Mouse (Mus musculus) stomach, postnatal 0 days (tissue): ENCODE results near the gene Chrm3.

Experiments
- CTCF ChIP-seq: IDR thresholded peaks from 2 replicates; pipeline ENCODE4 v1.5.1; 2016; ENCODE audit warnings: antibody characterized with exemption, low read depth, mild to moderate bottlenecking, moderate library complexity
- EP300 ChIP-seq: optimal IDR thresholded peaks from 2 replicates; pipeline ENCODE3; 2016; ENCODE audit warnings: antibody characterized with exemption

GRCm38 (mm10) chr13:10058993-10059392 lies 301.7 kb downstream of the Chrm3 start:
- TF ChIP-seq CTCF (no peak), EP300 (no peak)
